Mouse (Mus musculus) telencephalon, adult 2 months (tissue): ENCODE results near the gene Mrpl27.
"Not testable (repeated sequence)": the region's sequence is repeated elsewhere in the genome, so short reads cannot be mapped to it uniquely, and the experiment has no call there.

Source experiments
- DNase-seq: peaks from one replicate; pipeline ENCODE4 v3.0.0-alpha.2; 2011; ENCODE audit warnings: low read depth, low spot score

Gene Mrpl27

DNA sequence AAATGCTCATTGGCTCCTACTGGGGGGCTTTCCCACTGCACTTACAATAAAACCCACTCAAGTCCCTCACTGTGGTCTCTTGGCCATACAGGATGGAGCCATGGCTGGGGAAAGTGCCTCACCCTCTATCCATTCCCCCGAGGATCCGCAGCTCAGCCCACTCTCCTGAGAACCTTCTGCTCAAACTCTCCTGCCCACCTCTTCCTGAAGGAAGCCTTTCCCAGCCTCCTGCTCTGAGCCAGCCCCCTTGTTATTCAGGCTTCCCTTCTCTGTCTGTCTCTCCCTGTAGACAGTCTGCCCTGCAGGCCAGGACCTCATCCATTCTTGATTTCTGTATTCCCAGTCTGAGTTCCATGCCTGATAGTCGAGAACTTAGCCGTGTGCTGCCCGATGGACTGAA is 21.4 kb downstream of the Mrpl27 start:
- peak; percentile 35 for DNase-seq

DNA sequence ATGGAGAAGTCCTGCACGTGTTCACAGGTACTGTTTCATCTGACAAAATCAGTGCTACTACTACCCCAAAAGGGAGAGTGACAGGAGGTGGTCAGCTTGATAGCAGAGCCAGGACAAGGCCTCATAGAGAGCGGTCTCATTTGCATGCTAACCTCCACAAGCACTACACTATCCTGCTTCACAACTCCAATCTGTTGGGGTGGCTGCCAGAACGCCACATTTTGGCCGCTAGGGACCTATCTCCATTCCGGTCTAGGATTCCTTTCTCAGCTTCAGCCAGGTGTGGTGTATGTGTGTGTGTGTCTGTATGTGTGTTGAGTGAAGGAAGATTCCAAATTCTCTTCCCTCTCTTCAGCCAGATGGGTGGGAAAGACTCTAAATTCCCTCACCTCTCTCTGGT is 21.9 kb downstream of the Mrpl27 start:
- no peak for DNase-seq

DNA sequence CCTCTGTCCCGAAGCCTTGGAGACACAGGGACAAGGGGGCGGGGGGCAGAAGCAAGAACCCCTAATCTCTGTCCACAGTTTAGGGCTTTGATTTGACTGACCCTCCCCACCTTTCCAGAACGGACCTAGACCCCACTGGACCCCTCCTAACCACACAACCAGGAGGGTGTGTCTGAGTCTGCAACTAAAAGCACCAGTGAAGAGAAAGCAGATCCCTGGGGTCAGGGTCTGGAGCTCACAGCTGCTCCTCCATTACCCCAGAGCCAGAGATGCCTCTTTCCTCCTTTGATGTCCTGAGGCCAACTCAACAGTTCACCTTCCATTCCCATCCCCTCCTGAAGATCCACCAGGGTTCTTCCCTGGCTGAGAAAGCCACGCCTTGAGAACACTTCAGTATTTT is 22.7 kb downstream of the Mrpl27 start:
- no peak for DNase-seq

DNA sequence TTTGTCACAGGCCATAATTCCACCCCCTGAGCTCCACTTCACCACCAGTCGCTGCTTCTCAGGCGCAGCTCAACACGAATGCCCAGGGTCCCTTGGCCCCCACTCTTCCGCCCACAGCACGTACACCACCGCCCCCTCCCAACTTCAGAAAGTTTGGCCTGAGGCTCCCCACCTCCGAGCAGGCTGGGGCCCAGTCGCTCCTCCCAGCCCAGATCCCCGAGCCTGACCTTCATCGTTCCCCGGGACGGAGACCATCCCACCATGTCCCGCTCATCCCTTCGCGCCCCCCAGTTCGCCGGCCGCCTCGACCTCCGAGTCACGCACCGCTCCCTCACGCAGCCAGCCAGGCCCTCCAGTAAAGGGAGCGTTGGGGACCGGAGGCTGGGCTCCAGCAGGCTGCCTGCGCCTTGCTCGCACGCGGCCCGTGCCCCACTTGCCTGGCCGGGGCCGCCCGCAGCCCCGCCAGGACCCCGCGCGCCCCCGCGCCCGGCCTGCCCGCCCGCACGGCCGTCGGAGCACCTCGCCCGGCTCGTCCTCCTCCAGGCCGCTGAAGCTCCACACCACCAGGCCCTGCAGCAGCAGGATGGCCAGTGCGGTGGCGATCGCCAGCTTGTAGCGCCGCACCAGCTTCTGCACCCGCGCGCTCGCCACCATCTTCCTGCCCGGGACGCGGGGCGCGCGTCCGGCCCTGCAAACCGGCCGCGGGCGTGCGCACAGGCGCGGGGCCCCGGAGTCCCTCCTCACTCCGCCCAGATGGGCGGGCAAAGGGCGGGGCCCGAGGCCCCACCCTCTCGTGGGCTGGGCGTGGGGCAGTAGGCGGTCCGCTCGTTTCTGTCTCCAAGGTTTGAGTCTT is 23.4 kb downstream of the Mrpl27 start, which contains the start of gene Xylt2:
TSS of gene Xylt2 (minus strand) at position 762 of the 853 bp plus-strand sequence.
- peak; percentile 67 for DNase-seq

DNA sequence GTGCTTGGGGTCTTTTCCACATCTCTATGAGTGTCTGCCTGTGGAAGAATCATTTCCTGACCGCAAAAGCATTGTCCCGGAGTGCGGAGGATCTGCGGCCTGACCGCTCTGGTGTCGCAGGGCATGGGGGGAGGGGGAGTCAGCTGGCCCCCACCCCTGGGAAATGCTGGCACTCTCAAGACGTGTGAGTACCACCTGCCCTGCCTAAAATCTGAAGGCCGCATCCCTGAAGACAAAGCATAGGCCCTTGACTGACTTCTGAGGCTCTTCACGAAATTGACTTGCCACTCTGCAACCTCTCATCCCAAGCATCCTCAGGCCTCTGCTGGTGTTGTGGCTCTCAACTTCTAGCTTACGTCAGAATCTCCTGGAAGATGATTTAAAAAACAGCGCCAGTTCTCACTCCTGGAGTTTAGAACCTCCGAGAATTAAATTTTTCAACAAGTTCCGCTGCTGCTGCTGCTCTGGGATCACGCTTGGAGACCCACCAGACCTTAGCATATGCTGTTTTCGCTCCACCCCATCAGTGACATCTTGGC is 24.1 kb downstream of the Mrpl27 start:
- no peak for DNase-seq

DNA sequence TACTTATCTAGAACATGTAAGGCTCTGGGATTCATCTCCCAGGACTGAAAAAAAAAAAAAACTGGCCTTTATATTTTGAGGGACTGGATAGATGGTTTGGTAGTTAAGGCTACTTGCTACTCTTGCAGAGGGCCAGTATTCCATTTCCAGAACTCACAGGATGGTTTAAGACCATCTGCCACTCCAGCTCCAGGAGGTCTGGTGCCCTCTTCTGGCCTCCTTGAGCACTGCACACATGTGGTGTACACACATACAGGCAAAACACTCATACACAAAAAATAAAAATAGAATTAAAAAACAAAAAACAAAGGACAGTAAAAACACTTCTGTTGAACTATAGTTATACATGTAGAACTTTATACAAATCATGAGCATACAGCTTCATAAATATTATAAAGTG is 27.1 kb downstream of the Mrpl27 start:
- DNase-seq = no peak

DNA sequence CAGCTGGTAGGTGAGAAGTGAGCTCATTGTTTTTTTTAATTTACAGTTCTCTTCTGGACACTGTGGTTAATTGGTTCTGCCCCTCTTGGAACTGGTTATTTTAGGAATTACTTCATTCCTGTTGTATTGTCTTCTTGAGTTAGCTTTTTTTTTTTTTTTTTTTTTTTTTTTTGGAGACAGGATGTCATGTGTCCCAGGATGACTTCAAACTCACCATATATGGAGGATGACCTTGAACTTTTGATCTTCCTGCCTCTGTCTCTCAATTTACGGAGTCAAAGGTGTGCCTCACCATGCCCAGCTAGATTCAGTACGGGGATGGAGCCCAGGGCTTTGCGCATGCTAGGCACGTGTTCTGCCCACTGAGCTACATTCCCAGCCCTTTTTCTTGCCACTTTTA is 28.1 kb downstream of the Mrpl27 start:
- no peak for DNase-seq

DNA sequence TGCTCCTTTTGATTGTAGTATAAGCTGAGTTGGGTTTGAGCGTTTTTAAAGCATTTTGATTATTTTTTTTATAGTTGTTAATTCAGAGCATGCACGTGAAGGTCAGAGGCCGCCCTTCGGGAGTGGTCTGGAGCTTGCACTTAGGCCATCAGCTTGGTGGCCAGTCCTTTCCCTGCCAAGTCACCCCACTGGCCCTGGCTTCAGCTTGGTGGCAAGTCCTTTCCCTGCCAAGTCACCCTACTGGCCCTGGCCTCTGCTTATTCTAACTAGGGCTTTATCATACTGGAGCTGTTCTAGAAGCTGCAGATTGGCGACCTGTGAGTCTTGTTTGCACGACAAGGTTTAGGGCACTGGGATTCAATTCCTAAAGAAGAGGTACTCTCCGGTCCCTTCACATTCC is 28.9 kb downstream of the Mrpl27 start:
- DNase-seq = no peak

DNA sequence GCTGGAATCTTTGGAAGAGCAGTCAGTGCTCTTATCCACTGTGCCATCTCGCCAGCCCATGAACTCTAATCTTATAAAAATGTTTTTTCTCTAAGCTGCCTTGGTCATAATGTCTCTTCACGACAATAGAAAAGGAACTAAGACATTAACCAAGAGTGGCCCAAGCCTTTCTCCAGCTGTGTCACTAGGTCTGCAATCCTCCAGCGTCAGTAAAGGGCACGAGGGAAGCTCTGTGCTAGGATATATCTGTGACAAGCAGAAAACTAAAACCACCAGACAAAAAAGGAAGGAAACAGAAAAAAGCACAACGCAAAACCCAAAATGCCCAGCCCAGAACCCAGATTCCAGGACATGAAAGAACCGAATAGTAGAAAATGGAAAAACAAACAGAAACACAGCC is 33.6 kb downstream of the Mrpl27 start:
- DNase-seq = no peak

DNA sequence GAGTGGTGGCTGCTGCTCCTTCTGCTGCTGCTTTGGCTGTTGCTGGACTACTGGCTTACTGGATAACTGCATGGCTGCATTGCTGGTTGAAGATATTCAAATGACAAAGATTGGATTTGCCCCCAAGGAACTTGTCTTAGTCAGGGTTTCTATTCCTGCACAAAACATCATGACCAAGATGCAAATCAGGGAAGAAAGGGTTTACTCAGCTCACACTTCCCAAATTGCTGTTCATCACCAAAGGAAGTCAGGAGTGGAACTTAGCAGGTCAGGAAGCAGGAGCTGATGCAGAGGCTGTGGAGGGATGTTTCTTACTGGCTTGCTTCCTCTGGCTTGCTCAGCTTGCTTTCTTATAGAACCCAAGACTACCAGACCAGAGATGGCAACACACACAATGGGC is 38.9 kb downstream of the Mrpl27 start:
- not testable (repeated sequence) for DNase-seq

DNA sequence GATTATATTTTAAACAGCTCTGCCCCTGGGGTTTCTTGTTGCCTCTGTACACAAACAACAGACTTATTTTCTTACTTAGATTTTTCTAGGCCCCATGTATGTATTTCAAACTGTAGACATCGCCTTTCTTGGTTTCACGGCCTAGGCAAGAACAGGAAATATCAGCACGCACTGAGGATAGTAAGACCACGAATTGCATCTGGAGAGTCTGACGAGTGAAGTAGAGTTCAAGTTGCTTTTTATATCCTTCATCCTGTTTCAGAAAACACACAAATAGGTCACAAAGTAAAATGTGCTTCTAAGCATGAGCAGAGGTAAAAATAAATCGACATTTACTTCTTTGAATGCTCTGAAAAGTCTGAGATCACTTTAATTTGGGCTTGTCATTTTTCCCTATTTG is 41.9 kb downstream of the Mrpl27 start:
- DNase-seq = no peak

DNA sequence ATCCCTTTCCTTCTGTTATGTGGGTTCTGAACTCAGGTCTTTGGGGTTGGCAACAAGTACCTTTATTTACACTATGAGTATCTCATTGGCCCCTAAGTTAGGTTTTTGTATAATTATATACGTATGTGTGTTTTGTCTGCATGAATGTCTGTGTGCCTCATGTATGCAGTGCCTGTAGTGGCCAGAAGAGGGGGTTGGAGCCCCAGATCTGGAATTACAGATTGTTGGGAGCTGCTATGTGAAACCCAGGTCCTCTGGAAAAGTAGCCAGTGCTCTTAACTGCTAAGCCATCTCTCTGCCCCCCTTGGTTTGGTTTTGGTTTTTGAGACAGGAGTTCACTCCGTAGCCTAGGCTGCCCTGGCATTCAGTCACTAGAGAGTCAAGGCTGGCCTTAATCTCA is 43.6 kb downstream of the Mrpl27 start:
- no peak for DNase-seq

DNA sequence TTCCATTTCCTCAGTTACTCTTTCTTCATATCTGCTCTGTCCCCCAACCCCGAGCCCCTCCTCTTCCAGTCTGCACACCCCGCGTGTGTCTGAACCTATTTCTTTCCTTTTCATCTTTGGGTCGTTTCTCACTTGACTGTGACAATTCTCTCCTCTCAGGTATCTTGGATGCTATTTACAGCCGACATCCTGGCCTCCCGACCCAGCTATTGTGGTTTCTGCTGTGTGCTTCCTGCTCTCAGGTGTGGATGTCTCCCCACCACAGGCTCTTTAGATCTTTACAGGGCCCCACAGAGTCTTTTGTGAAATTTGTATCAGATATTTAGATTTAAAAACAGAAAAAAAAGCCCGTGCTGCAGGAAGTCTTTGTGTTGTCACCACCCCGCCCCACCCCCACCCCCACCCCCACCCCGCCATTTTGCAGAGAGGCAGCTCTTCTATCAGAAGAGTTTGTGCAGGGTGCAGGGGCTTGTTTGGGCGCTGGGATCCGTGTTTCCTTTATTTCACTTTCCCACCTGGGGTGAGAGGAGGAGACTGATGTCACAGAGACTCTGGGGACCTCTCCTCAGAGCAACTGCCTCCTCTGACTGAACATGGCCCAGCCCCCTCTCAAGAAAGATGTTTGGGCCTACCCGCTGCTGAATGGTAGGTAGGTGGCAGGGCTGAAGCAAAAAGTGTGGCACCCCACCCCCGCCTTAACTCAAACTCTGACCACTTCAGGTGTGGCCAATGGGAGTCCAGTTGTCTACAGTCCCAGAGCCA is 44.3 kb downstream of the Mrpl27 start:
- DNase-seq = no peak

DNA sequence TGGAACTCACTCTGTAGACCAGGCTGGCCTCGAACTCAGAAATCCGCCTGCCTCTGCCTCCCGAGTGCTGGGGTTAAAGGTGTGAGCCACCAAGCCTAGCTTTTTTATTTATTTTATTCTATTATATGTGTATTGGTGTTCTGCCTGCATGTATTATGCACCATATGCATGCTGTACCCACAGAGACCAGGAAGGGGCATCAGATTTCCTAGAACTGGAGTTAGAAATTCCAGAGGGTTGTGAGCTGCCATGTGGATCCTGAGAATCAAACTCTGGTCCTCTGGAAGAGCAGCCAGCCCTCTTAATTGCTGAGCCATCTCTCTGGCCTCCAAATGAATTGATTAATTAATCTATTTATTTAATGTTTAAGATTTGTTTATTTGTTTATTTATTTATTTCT is 45.8 kb downstream of the Mrpl27 start:
- DNase-seq = no peak

DNA sequence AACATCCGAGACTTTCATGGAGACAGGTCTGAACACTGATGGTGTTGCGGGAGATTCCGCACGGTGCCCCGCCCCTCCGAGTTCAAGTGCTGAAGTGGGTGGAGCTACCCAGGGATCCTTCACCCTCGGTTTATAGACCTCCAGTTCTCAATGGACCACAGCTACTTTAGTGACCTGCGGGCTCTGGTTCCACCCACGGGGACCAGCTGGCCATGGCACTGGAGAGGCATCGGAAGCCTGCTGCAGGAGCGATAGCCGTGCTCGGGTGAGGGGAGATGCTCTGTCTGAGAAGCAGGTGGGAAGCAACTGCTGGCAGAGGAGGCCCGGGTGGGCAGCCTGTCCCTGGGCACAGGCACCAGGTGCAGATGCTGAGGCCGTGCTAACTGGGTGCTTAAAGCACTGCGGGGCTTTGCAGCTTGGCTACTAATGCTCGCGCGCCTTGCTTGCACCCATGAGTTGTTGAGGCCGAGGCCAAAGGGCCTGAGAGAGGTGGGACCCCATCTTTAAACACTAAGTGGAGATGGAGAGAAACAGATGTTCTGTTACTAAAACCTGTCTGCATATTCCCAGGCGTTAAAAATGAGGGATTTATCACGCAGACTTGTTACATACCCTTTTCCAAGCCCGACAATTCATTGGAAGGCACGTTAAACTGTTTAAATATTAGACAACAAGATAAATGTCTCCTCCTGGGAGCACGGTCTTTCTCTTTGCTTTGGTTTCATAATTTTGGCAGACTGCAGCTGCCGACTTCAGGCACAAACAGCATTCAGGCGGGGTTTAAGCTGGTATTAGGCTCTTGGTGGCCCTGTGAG is 48.0 kb downstream of the Mrpl27 start:
- no peak for DNase-seq

DNA sequence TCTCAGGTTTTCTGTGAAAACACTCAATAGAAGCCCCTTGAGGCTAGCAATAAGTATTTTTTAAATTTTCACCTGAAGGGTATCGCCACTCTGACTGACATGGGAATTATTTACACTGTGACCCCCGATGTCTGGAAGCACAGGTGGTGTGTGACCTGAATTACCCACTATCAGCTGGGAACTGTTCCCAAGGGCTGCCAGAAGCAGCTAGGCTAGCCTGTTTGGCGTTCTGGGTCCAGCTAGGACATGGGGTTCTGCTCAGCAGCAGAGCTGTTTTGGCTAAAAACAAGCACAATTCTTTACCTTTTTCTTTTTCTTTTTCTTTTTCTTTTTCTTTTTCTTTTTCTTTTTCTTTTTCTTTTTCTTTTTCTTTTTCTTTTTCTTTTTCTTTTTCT is 48.6 kb downstream of the Mrpl27 start:
- no peak for DNase-seq

DNA sequence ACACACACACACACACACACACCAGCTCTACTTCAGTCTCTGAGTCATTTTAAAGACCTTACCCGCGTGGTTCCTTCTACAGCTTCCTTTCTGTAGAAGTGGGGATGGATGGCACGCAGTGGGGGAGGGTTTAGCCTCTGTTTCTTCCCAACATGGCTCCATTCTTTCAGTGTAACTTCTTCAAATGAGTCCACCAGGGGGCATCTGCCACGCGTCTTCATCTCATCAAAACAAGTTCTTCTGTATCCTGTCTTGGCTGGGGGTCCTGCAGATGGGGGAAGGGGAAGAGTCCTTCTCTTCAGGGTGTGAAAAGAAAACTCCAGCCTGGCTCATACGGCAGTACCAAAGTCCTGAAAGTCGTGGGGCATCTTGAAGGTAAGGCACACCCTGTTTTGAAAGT is 50.5 kb downstream of the Mrpl27 start:
- DNase-seq = no peak

DNA sequence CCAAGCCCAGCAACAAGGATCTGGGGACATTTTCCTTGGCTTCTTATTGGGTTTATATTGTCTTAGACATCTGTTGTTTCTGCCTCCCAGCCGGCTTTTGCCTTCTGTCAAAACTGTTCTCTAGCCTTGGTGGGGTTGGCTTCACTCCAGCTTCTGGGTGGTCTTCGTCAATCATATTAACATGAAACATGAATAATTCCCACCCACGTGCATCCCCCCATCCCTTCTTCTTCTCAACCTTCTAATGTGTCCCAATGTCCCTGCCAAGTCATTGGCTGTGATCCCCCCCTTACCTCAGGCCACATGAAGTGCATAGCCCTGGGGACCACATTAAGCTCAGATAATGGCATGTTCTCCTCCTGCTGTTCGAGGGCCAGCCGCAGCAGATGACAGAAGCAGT is 50.9 kb downstream of the Mrpl27 start, which contains the start of gene Gm11541:
TSS of gene Gm11541 (minus strand) at position 28 of the 400 bp plus-strand sequence.
- DNase-seq = no peak
